Mouse (Mus musculus): ENCODE measurements at regions not wholly inside any gene's neighbourhood (a gene's known extent, or its start where the extent isn't known, plus 50 kb on each side); places are given as distances from the start of the nearest gene placed in this dataset.

DNA sequence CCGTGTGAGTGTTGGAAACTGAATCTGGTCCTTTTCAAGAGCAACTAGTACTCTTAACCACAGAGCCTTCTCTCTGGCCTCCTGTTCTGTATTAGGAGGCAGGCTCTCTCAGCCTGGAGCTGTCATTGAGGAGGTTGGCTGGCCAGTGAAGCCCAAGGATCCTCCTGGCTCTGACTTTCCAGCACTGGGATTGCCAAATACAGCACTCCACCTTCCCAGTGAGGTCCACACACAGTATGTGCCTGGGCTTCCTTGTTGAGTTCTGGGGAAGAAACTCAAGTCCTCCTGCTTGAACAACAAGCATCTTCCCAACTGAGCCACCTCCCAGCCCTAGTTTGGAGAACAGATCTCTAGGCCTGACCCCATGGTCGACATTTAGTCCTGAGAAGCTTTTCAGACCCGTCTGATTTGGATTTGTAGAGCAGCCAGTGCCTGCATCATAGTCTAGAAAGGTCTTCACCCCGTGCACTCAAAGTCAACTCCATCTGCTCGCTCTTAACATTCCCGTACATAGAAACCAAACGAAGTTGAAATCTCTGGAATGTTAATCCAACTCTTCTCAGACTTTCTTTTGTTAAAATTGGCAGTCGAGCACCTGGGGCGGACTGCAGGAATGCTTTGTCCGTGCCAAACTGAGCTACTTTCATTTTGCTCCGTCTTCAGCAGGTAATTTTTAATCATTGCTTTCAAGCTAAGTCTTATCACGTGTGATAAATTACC, 99.2 kb upstream of the Tmem108 start:
- TF ChIP-seq MAFK (IDR thresholded peaks at IDR 0.05; ENCODE audit: insufficient replicate concordance, low read length), result no peak
- TF ChIP-seq CHD1 (IDR thresholded peaks at IDR 0.05; ENCODE audit: low read depth, low read length), result no peak
- TF ChIP-seq POLR2A (IDR thresholded peaks at IDR 0.05; ENCODE audit: low read depth, low read length), result no peak
- no peak for TF ChIP-seq ZKSCAN1 (IDR thresholded peaks at IDR 0.05; ENCODE audit: borderline replicate concordance, low read depth, low read length)
- no peak for TF ChIP-seq CTCF (conservative IDR thresholded peaks at IDR 0.05 in 1 of 2, IDR thresholded peaks at IDR 0.05 in 1 of 2; ENCODE audit: low read depth in 2 of 2, low read length in 2 of 2)
